In genomic region chr10:128490232-128490631, GRCm38 (mm10) we compare ENCODE assay signal across 10 mouse cellular contexts. TPM values are rescaled to one million over a fixed set of nuclear protein-coding genes. Genes with fewer than 3 reads are reported as not detected.
DNase-seq lines count a peak whose midpoint lies in the region; ATAC-seq and TF ChIP-seq lines count a peak whose summit lies in the region.
"Had no signal": no experiment of that assay in that cellular context is flagged by ENCODE, and none has a peak within 500 bp of the region (broad histone marks: within the 10 kb centered on the region; RNA-seq: fewer than 3 reads in every experiment).

No protein-coding gene starts in this region.

- DNase-seq in hindbrain, embryonic 10.5 days (ENCODE audit: low spot score): no peak
- peak; percentile 48 for DNase-seq in 3134 (ENCODE audit: extremely low read depth, insufficient read length, low spot score)
- DNase-seq in brain, adult 2 months (ENCODE audit: low read depth, low spot score): peak; percentile 63
- DNase-seq in hindbrain, postnatal 0 days (ENCODE audit: low spot score): peak; percentile 15
- DNase-seq in right cerebral cortex, postnatal 14 days: no peak
- DNase-seq in spleen, postnatal 10 days (ENCODE audit: low spot score in 2 of 2): no peak

- H3K36me3 ChIP-seq in hindbrain, embryonic 13.5 days: peaks cover 65% of the 10 kb centered on the region
- H3K36me3 ChIP-seq in hindbrain, embryonic 10.5 days: peaks cover 74% of the 10 kb centered on the region
- peaks cover 41% of the 10 kb centered on the region for H3K36me3 ChIP-seq in hindbrain, postnatal 0 days (ENCODE audit: insufficient read depth, low read length)

- H3K4me3 ChIP-seq in hindbrain, embryonic 13.5 days: no peak overlapping the region
- H3K4me3 ChIP-seq in hindbrain, embryonic 10.5 days: no peak overlapping the region
- no peak overlapping the region for H3K4me3 ChIP-seq in hindbrain, postnatal 0 days (ENCODE audit: low read length)
- H3K4me3 ChIP-seq: erythroblast, embryonic 14.5 days had no signal

- WGBS in hindbrain, embryonic 13.5 days: 76% methylated on average over 5 of the region's 5 CpGs
- WGBS in hindbrain, embryonic 10.5 days: 75% methylated on average over 5 of the region's 5 CpGs
- 61% methylated on average over 5 of the region's 5 CpGs for WGBS in hindbrain, postnatal 0 days

- ATAC-seq in hindbrain, embryonic 13.5 days (ENCODE audit: low FRiP score): no peak
- no peak for ATAC-seq in hindbrain, postnatal 0 days
- no peak for ATAC-seq in monocyte, adult 5-6 weeks (replicated peaks; ENCODE audit: insufficient number of reproducible peaks, low FRiP score, low TSS enrichment, poor library complexity, severe bottlenecking)

- no peak for TF ChIP-seq CTCF in hindbrain, postnatal 0 days (IDR thresholded peaks at IDR 0.05; ENCODE audit: low read depth)

- no peak overlapping the region for H3K4me2 ChIP-seq in hindbrain, embryonic 13.5 days
- H3K4me2 ChIP-seq in hindbrain, postnatal 0 days (ENCODE audit: low read depth, low read length): no peak overlapping the region

- peak overlapping the region; percentile 86 for H3K27ac ChIP-seq in hindbrain, embryonic 13.5 days
- no peak overlapping the region for H3K27ac ChIP-seq in hindbrain, embryonic 10.5 days
- peak overlapping the region; percentile 49 for H3K27ac ChIP-seq in hindbrain, postnatal 0 days
- H3K27ac ChIP-seq: macrophage had no signal

- no peaks in the 10 kb centered on the region for H3K27me3 ChIP-seq in hindbrain, embryonic 13.5 days
- H3K27me3 ChIP-seq in hindbrain, embryonic 10.5 days (ENCODE audit: insufficient read depth, poor library complexity, severe bottlenecking): no peaks in the 10 kb centered on the region
- no peaks in the 10 kb centered on the region for H3K27me3 ChIP-seq in hindbrain, postnatal 0 days (ENCODE audit: insufficient read depth, low read length)

- no peaks in the 10 kb centered on the region for H3K9me3 ChIP-seq in hindbrain, embryonic 13.5 days
- H3K9me3 ChIP-seq in hindbrain, embryonic 10.5 days: no peaks in the 10 kb centered on the region
- H3K9me3 ChIP-seq in hindbrain, postnatal 0 days (ENCODE audit: low read length): no peaks in the 10 kb centered on the region

- H3K4me1 ChIP-seq in hindbrain, embryonic 13.5 days (replicated peaks): peaks cover 36% of the 10 kb centered on the region
- H3K4me1 ChIP-seq in hindbrain, embryonic 10.5 days (replicated peaks): peaks cover 31% of the 10 kb centered on the region
- H3K4me1 ChIP-seq in hindbrain, postnatal 0 days (ENCODE audit: insufficient read depth, low read length): peaks cover 14% of the 10 kb centered on the region

- H3K9ac ChIP-seq in hindbrain, embryonic 13.5 days: peak overlapping the region; percentile 40
- H3K9ac ChIP-seq in hindbrain, postnatal 0 days (replicated peaks; ENCODE audit: low read length): no peak overlapping the region

RNA-seq across cellular contexts. Expression of gene Myl6, which starts 3.7 kb away (rescaled TPM):
- 933 and 943 TPM in 2 replicates for polyA plus RNA-seq in hindbrain, embryonic 13.5 days (2015; fragmentation: Nextera tagmentation; extraction: Ambion mirVana)
- polyA plus RNA-seq in hindbrain, embryonic 10.5 days (2016; fragmentation: Nextera tagmentation; extraction: Ambion mirVana): 866 and 958 TPM in 2 replicates
- 565 and 585 TPM in 2 replicates for total RNA-seq in hindbrain, postnatal 0 days (2014; rRNA removed)
- 1,081 and 1,089 TPM in 2 replicates for polyA plus RNA-seq in hindbrain, postnatal 0 days (2015; fragmentation: Nextera tagmentation; extraction: Ambion mirVana)
- 2,131 to 2,768 TPM (median 2,315 TPM) in 3 replicates for total RNA-seq in monocyte, adult 5-6 weeks (2017)

RNA-seq across cellular contexts. Expression of gene Myl6b, which starts 8.3 kb away (rescaled TPM):
- 4.1 and 4.2 TPM in 2 replicates for polyA plus RNA-seq in hindbrain, embryonic 13.5 days (2015; fragmentation: Nextera tagmentation; extraction: Ambion mirVana)
- polyA plus RNA-seq in hindbrain, embryonic 10.5 days (2016; fragmentation: Nextera tagmentation; extraction: Ambion mirVana): 2.8 TPM in 2 replicates
- 27.1 and 34.6 TPM in 2 replicates for total RNA-seq in hindbrain, postnatal 0 days (2014; rRNA removed)
- polyA plus RNA-seq in hindbrain, postnatal 0 days (2015; fragmentation: Nextera tagmentation; extraction: Ambion mirVana): 4.2 and 4.9 TPM in 2 replicates
- not detected in 3 replicates for total RNA-seq in monocyte, adult 5-6 weeks (2017)

RNA-seq across cellular contexts. Expression of gene Smarcc2, which starts 31.2 kb away (rescaled TPM):
- 195 and 196 TPM in 2 replicates for polyA plus RNA-seq in hindbrain, embryonic 13.5 days (2015; fragmentation: Nextera tagmentation; extraction: Ambion mirVana)
- 72.2 and 106 TPM in 2 replicates for polyA plus RNA-seq in hindbrain, embryonic 10.5 days (2016; fragmentation: Nextera tagmentation; extraction: Ambion mirVana)
- total RNA-seq in hindbrain, postnatal 0 days (2014; rRNA removed): 174 and 181 TPM in 2 replicates
- 112 and 120 TPM in 2 replicates for polyA plus RNA-seq in hindbrain, postnatal 0 days (2015; fragmentation: Nextera tagmentation; extraction: Ambion mirVana)
- 53.3 to 103 TPM (median 61.2 TPM) in 3 replicates for total RNA-seq in monocyte, adult 5-6 weeks (2017)

RNA-seq across cellular contexts. Expression of gene Esyt1, which starts 35.4 kb away (rescaled TPM):
- polyA plus RNA-seq in hindbrain, embryonic 13.5 days (2015; fragmentation: Nextera tagmentation; extraction: Ambion mirVana): 16.4 and 17.6 TPM in 2 replicates
- 20.2 and 22.0 TPM in 2 replicates for polyA plus RNA-seq in hindbrain, embryonic 10.5 days (2016; fragmentation: Nextera tagmentation; extraction: Ambion mirVana)
- total RNA-seq in hindbrain, postnatal 0 days (2014; rRNA removed): 22.9 and 29.0 TPM in 2 replicates
- 13.3 TPM in 2 replicates for polyA plus RNA-seq in hindbrain, postnatal 0 days (2015; fragmentation: Nextera tagmentation; extraction: Ambion mirVana)
- 135 to 345 TPM (median 157 TPM) in 3 replicates for total RNA-seq in monocyte, adult 5-6 weeks (2017)

RNA-seq across cellular contexts. Expression of gene Zc3h10, which starts 57.3 kb away (rescaled TPM):
- polyA plus RNA-seq in hindbrain, embryonic 13.5 days (2015; fragmentation: Nextera tagmentation; extraction: Ambion mirVana): 19.7 and 20.9 TPM in 2 replicates
- polyA plus RNA-seq in hindbrain, embryonic 10.5 days (2016; fragmentation: Nextera tagmentation; extraction: Ambion mirVana): 16.9 and 19.9 TPM in 2 replicates
- 19.3 and 19.4 TPM in 2 replicates for total RNA-seq in hindbrain, postnatal 0 days (2014; rRNA removed)
- polyA plus RNA-seq in hindbrain, postnatal 0 days (2015; fragmentation: Nextera tagmentation; extraction: Ambion mirVana): 12.5 and 13.8 TPM in 2 replicates
- total RNA-seq in monocyte, adult 5-6 weeks (2017): 16.1 to 26.5 TPM (median 19.1 TPM) in 3 replicates

Comparison
In these comparisons a context has a peak if more than half of its experiments do, and no peak if none do; other contexts are left out.
1. DNase-seq: peak in 3134 (single experiment), brain, adult 2 months (single experiment) and hindbrain, postnatal 0 days (single experiment); none in hindbrain, embryonic 10.5 days (single experiment), right cerebral cortex, postnatal 14 days (single experiment) and spleen, postnatal 10 days (0 of 2).